Mouse (Mus musculus) forebrain, postnatal 0 days (tissue): ENCODE data around the gene Mpl. TPM values are rescaled to one million over a fixed set of nuclear protein-coding genes. Genes with fewer than 3 reads are reported as not detected.
A peak's percentile ranks its signal among the peaks of the same experiment; 100 is the strongest.

Experiments
- ATAC-seq: fragments of 200-750 bp; cut with Nextera tagmentation; 2 replicates; pipeline ENCODE4 v1.8.0; 2017; ENCODE audit warnings: mild to moderate bottlenecking, moderate library complexity
- DNase-seq: peaks from one replicate; pipeline ENCODE4 v3.0.0-alpha.2; 2015
- H3K27ac ChIP-seq: fragments of 300-500 bp; sonication (generic); 2 replicates; pipeline ENCODE4 v1.5.1; 2014; ENCODE audit warnings: low read depth, mild to moderate bottlenecking, antibody characterized with exemption, low read length, moderate library complexity, mixed read lengths
- H3K27me3 ChIP-seq: fragments of 300-500 bp; sonication (generic); 2 replicates; pipeline ENCODE4 v1.6.1; 2014; ENCODE audit warnings: mild to moderate bottlenecking, low read length, mixed read lengths; ENCODE audit not compliant: insufficient read depth
- H3K36me3 ChIP-seq: fragments of 300-500 bp; sonication (generic); 2 replicates; pipeline ENCODE4 v1.6.1; 2014; ENCODE audit warnings: mild to moderate bottlenecking, moderate library complexity; ENCODE audit not compliant: insufficient read depth
- H3K4me1 ChIP-seq: fragments of 300-500 bp; sonication (generic); 2 replicates; pipeline ENCODE4 v1.6.1; 2014; ENCODE audit warnings: antibody characterized with exemption; ENCODE audit not compliant: insufficient read depth
- H3K4me2 ChIP-seq: fragments of 300-500 bp; sonication (generic); 2 replicates; pipeline ENCODE4 v1.6.1; 2014; ENCODE audit warnings: low read depth, mild to moderate bottlenecking, moderate library complexity
- H3K4me3 ChIP-seq: fragments of 300-500 bp; sonication (generic); 2 replicates; pipeline ENCODE4 v1.5.1; 2014; ENCODE audit warnings: low read depth, low read length, mixed read lengths
- H3K9ac ChIP-seq: fragments of 300-500 bp; sonication (generic); 2 replicates; pipeline ENCODE4 v1.6.1; 2014; ENCODE audit warnings: mild to moderate bottlenecking
- H3K9me3 ChIP-seq: fragments of 300-500 bp; sonication (generic); 2 replicates; pipeline ENCODE4 v1.6.1; 2016; ENCODE audit warnings: low read length
- CTCF ChIP-seq: sonication (generic); IDR thresholded peaks from 2 replicates; pipeline ENCODE4 v1.5.1; 2016; ENCODE audit warnings: antibody characterized with exemption, control low read depth, low read depth
- WGBS: fragments of 180-500 bp; shearing (Covaris S2); extraction: QIAGEN DNeasy Blood & Tissue Kit; methylation state at CpG from one replicate; pipeline ENCODE4 v1.1.7; 2014; 5-methylcytosine and 5-hydroxymethylcytosine counted together
- polyA plus RNA-seq: library from polyadenylated mRNA; unstranded; fragments of >200 nt; fragmentation: Nextera tagmentation; extraction: Ambion mirVana; gene quantifications from 2 replicates; pipeline ENCODE4 v1.2.1, GENCODE M21; 2015
- total RNA-seq: library from RNA; depleted of rRNA; stranded (reverse); fragments of >200 nt; gene quantifications from 2 replicates; pipeline ENCODE4 v1.2.3, GENCODE M21; 2014

Gene Mpl
- total and polyA plus RNA-seq, 2 experiments from 2014 or later = not detected

GRCm38 (mm10) chr4:118427415-118427767 lies 29.9 kb downstream of the Mpl start:
- peak overlapping the region; percentile 58 for H3K9ac ChIP-seq
- DNase-seq (no peak), ATAC-seq (no peak; the same call in 1 of the 2 replicates)
- TF ChIP-seq CTCF = no peak
- peaks cover 9% of the 10 kb centered on the region for H3K36me3 ChIP-seq
- H3K4me3 ChIP-seq = peak overlapping the region; percentile 46
- H3K27ac ChIP-seq = peak overlapping the region; percentile 31; the same call in 1 of the 2 replicates
- 3% methylated on average over 5 of the region's 5 CpGs for whole genome bisulfite sequencing
- peak overlapping the region; percentile 88 for H3K4me2 ChIP-seq
- no peaks in the 10 kb centered on the region for H3K9me3 ChIP-seq
- H3K27me3 ChIP-seq = no peaks in the 10 kb centered on the region
- peaks cover 18% of the 10 kb centered on the region for H3K4me1 ChIP-seq

DNA sequence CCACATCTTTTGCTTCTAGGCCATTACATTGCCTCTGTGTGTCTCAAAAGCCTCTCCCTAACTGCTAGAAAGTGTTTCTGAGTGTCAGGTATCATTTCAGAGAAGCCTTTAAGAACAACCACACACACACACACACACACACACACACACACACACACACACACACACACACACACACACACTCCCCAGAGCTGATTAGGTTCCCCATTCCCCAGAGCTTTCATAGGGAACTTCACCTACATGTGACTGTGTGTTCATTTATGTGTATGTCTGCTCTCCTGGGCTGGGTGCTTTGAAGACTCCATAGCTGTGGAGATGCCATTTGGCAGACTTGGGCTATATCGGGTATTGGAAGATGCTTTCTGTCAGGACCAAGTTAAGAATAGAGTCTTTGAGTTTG lies 31.9 kb downstream of the Mpl start:
- no peak overlapping the region for H3K4me3 ChIP-seq
- TF ChIP-seq CTCF = no peak
- DNase-seq = no peak
- peaks cover 17% of the 10 kb centered on the region for H3K36me3 ChIP-seq
- H3K9me3 ChIP-seq = no peaks in the 10 kb centered on the region
- no peak overlapping the region for H3K27ac ChIP-seq
- no peaks in the 10 kb centered on the region for H3K27me3 ChIP-seq
- no peak overlapping the region for H3K4me2 ChIP-seq
- H3K4me1 ChIP-seq = peaks cover 18% of the 10 kb centered on the region
- WGBS = 84% methylated on average over 1 of the region's 1 CpGs
- H3K9ac ChIP-seq = no peak overlapping the region
- no peak for ATAC-seq

- peaks cover 18% of the 10 kb centered on the region for H3K4me1 ChIP-seq
- H3K9me3 ChIP-seq = no peaks in the 10 kb centered on the region
- WGBS = 88% methylated on average over 4 of the region's 4 CpGs
- DNase-seq = no peak
- no peak overlapping the region for H3K4me3 ChIP-seq
- no peaks in the 10 kb centered on the region for H3K27me3 ChIP-seq
- no peak overlapping the region for H3K9ac ChIP-seq
- H3K4me2 ChIP-seq = no peak overlapping the region
- peaks cover 23% of the 10 kb centered on the region for H3K36me3 ChIP-seq
- H3K27ac ChIP-seq = no peak overlapping the region
- TF ChIP-seq CTCF = no peak
- no peak for ATAC-seq
These were observed 32.7 kb downstream of the Mpl start for GRCm38 (mm10) chr4:118424541-118425160.

DNA sequence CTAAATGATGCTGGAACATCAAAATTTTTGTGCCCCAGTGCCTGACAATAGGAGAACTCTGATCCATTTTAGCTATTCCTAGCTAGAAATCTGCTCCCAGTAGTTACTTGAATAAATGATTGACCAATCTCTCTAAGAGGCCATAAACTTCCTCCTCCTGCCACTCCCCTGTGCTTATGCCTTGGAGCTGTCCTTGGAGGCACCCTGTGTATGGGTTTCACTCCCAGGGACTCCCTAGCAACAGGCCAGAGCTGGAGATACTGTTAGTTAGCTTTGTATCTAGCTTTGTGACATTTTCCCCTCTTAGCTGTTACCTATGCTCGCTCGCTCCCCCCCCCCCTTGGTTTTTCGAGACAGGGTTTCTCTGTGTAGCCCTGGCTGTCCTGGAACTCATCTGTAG lies 35.9 kb downstream of the Mpl start:
- H3K27me3 ChIP-seq = no peaks in the 10 kb centered on the region
- ATAC-seq (no peak), DNase-seq (no peak)
- H3K4me2 ChIP-seq = no peak overlapping the region
- no peaks in the 10 kb centered on the region for H3K9me3 ChIP-seq
- no peak overlapping the region for H3K27ac ChIP-seq
- no peak overlapping the region for H3K4me3 ChIP-seq
- H3K36me3 ChIP-seq = peaks cover 49% of the 10 kb centered on the region
- WGBS = 98% methylated on average over 3 of the region's 3 CpGs
- no peaks in the 10 kb centered on the region for H3K4me1 ChIP-seq
- TF ChIP-seq CTCF = no peak
- H3K9ac ChIP-seq = no peak overlapping the region

- ATAC-seq = peak; percentile 43; the same call in 1 of the 2 replicates
- no peak for TF ChIP-seq CTCF
- WGBS = 76% methylated on average over 13 of the region's 13 CpGs
- Histone ChIP-seq H3K4me2 (no peak overlapping the region), H3K9ac (no peak overlapping the region), H3K9me3 (no peaks in the 10 kb centered on the region), H3K27ac (no peak overlapping the region), H3K36me3 (peaks cover 85% of the 10 kb centered on the region), H3K27me3 (no peaks in the 10 kb centered on the region), H3K4me3 (no peak overlapping the region), H3K4me1 (no peaks in the 10 kb centered on the region)
- DNase-seq = no peak
These were observed 40.1 kb downstream of the Mpl start for GRCm38 (mm10) chr4:118417112-118417797.

DNA sequence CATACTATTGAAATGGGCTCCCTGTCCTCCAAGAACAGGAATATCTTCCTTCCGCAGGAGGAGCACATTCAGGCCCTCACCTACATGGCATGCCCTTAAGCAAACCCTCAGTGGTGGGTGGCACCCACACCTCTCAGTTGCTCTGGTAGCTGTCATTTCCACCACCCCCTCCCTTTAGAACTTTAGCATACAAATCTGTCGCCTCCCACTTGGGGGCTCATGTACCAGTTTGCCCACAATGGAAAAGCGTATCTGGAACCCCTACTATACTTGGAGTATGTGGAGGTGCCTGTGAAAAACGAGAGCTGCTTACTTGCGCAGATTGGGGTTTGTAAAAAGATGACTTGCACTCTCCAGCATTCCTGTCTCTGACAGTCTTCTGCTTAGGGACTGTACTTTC lies 41.0 kb downstream of the Mpl start:
- ATAC-seq = no peak
- 94% methylated on average over 5 of the region's 5 CpGs for WGBS
- H3K27me3 ChIP-seq = no peaks in the 10 kb centered on the region
- DNase-seq = no peak
- H3K36me3 ChIP-seq = peaks cover 89% of the 10 kb centered on the region
- no peak overlapping the region for H3K4me3 ChIP-seq
- H3K9ac ChIP-seq = no peak overlapping the region
- H3K4me2 ChIP-seq = no peak overlapping the region
- no peak overlapping the region for H3K27ac ChIP-seq
- no peaks in the 10 kb centered on the region for H3K4me1 ChIP-seq
- no peak for TF ChIP-seq CTCF
- H3K9me3 ChIP-seq = no peaks in the 10 kb centered on the region

DNA sequence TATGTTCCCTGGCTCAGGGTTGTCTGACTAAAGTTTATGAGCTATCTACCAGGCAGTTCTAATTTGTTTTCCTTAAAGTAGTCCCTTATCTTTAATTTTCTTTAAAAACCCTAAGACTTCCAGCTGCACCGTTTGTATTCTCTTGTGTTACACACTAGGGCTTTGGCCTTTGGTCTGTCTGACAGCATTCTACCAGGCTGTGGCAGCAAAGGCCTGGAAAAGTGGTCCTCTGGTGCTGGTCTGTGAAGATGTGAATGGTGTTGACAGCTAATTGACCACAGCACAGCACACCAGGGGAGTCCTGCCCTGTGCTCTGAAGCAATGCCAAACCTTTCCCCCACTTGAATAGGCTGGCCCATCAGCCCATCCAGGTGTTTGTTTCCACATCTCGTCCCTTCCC lies 41.5 kb downstream of the Mpl start:
- no peak overlapping the region for H3K27ac ChIP-seq
- 90% methylated on average over 2 of the region's 2 CpGs for WGBS
- H3K4me1 ChIP-seq = no peaks in the 10 kb centered on the region
- no peak overlapping the region for H3K4me2 ChIP-seq
- no peak overlapping the region for H3K4me3 ChIP-seq
- DNase-seq = no peak
- no peaks in the 10 kb centered on the region for H3K9me3 ChIP-seq
- H3K9ac ChIP-seq = no peak overlapping the region
- H3K36me3 ChIP-seq = peaks cover 88% of the 10 kb centered on the region
- TF ChIP-seq CTCF = no peak
- no peak for ATAC-seq
- H3K27me3 ChIP-seq = no peaks in the 10 kb centered on the region
